Mouse (Mus musculus) megakaryocyte, embryonic 14.5 days (primary cell): ENCODE results near the gene 1700010I14Rik.

Experiments
- FLI1 ChIP-seq: IDR thresholded peaks from 2 replicates; pipeline ENCODE4 v1.6.1; 2012; ENCODE audit warnings: low read length, inconsistent platforms, mixed read lengths
- GATA1 ChIP-seq: IDR thresholded peaks from 3 replicates; pipeline ENCODE4 v1.6.1; 2012; ENCODE audit warnings: mixed read lengths, low read length, inconsistent platforms, borderline replicate concordance

GRCm38 (mm10) chr17:8960386-8960785, 27.7 kb upstream of the 1700010I14Rik start:
- TF ChIP-seq GATA1: no peak
- no peak for TF ChIP-seq FLI1
